Comparison of ENCODE assay signal across 24 mouse cellular contexts in genomic region chr6:144323372-144323771, GRCm38 (mm10).
"Had no signal": no experiment of that assay in that cellular context is flagged by ENCODE, and none has a peak within 500 bp of the region (broad histone marks: within the 10 kb centered on the region; RNA-seq: fewer than 3 reads in every experiment).

No protein-coding gene starts in this region.

- H3K9ac ChIP-seq: heart, embryonic 13.5 days; heart, embryonic 15.5 days; hindbrain, embryonic 12.5 days; hindbrain, embryonic 14.5 days; limb, embryonic 12.5 days had no signal

- H3K27me3 ChIP-seq: hindbrain, embryonic 12.5 days; limb, embryonic 12.5 days had no signal

- H3K27ac ChIP-seq: gastrocnemius, adult 2 months; heart, embryonic 13.5 days; heart, embryonic 15.5 days; hindbrain, embryonic 10.5 days; hindbrain, embryonic 12.5 days; hindbrain, embryonic 14.5 days; layer of hippocampus, adult 2 months; left cerebral cortex, adult 2 months; limb, embryonic 10.5 days; limb, embryonic 12.5 days had no signal

- H3K4me3 ChIP-seq: gastrocnemius, adult 2 months; heart, embryonic 13.5 days; heart, embryonic 15.5 days; hindbrain, embryonic 10.5 days; hindbrain, embryonic 12.5 days; layer of hippocampus, adult 2 months; left cerebral cortex, adult 2 months; limb, embryonic 10.5 days; limb, embryonic 12.5 days had no signal

- ATAC-seq: hindbrain, embryonic 16.5 days; inflammation-experienced regulatory T-cells, adult 6 months; intestine, postnatal 0 days had no signal

- H3K4me2 ChIP-seq: heart, embryonic 11.5 days; heart, embryonic 13.5 days; heart, embryonic 15.5 days; hindbrain, embryonic 12.5 days; hindbrain, embryonic 14.5 days; limb, embryonic 12.5 days; liver, embryonic 11.5 days had no signal

- H3K9me3 ChIP-seq: heart, embryonic 13.5 days; heart, embryonic 15.5 days; hindbrain, embryonic 10.5 days; hindbrain, embryonic 12.5 days; limb, embryonic 10.5 days; limb, embryonic 12.5 days had no signal

- DNase-seq: gastrocnemius, adult 2 months; gastrocnemius, postnatal 10 days; gastrocnemius, postnatal 25 days; heart, postnatal 4 days; kidney, adult 18-20 months; kidney, adult 8-10 months; kidney, postnatal 10 days; kidney, postnatal 25 days; kidney, postnatal 4 days; liver had no signal

- H3K36me3 ChIP-seq: heart, embryonic 13.5 days; heart, embryonic 15.5 days; hindbrain, embryonic 10.5 days; hindbrain, embryonic 12.5 days; limb, embryonic 10.5 days; limb, embryonic 12.5 days had no signal
